ENCODE assay signal across 10 mouse cellular contexts in genomic region chr2:163437800-163438199, GRCm38 (mm10). TPM values are rescaled to one million over a fixed set of nuclear protein-coding genes. Genes with fewer than 3 reads are reported as not detected.
A peak's percentile ranks its signal among the peaks of the same experiment; 100 is the strongest.
DNase-seq lines count a peak whose midpoint lies in the region; ATAC-seq and TF ChIP-seq lines count a peak whose summit lies in the region.
"Had no signal": no experiment of that assay in that cellular context is flagged by ENCODE, and none has a peak within 500 bp of the region (broad histone marks: within the 10 kb centered on the region; RNA-seq: fewer than 3 reads in every experiment).

No protein-coding gene starts in this region.

- TF ChIP-seq CTCF in intestine, postnatal 0 days (IDR thresholded peaks at IDR 0.05; ENCODE audit: low read depth): no peak

- 51% methylated on average over 4 of the region's 4 CpGs for WGBS in intestine, embryonic 15.5 days
- 54% methylated on average over 4 of the region's 4 CpGs for WGBS in intestine, postnatal 0 days
- 39% methylated on average over 4 of the region's 4 CpGs for WGBS in embryonic facial prominence, embryonic 10.5 days
- 44% methylated on average over 4 of the region's 4 CpGs for WGBS in hindbrain, embryonic 11.5 days
- 35% methylated on average over 4 of the region's 4 CpGs for WGBS in neural tube, embryonic 14.5 days

- H3K4me1 ChIP-seq in intestine, embryonic 15.5 days (replicated peaks): peaks cover 14% of the 10 kb centered on the region; the same call in 1 of the 2 replicates
- H3K4me1 ChIP-seq in intestine, postnatal 0 days (replicated peaks; ENCODE audit: control insufficient read depth, insufficient read depth, low read length): no peaks in the 10 kb centered on the region
- H3K4me1 ChIP-seq in embryonic facial prominence, embryonic 10.5 days: peaks cover 25% of the 10 kb centered on the region
- 0 out of 2 replicates have a peak, but pooled peaks cover 2% of the 10 kb centered on the region for H3K4me1 ChIP-seq in hindbrain, embryonic 11.5 days (replicated peaks; ENCODE audit: control insufficient read depth, insufficient read depth, low read length)
- H3K4me1 ChIP-seq in neural tube, embryonic 14.5 days (ENCODE audit: control insufficient read depth, insufficient read depth, low read length): peaks cover 20% of the 10 kb centered on the region

- peak overlapping the region; percentile 40; the same call in 1 of the 2 replicates for H3K4me3 ChIP-seq in intestine, embryonic 15.5 days (replicated peaks)
- H3K4me3 ChIP-seq in intestine, postnatal 0 days (ENCODE audit: low read depth, low read length): no peak overlapping the region
- H3K4me3 ChIP-seq in embryonic facial prominence, embryonic 10.5 days: peak overlapping the region; percentile 61
- peak overlapping the region; percentile 61 for H3K4me3 ChIP-seq in hindbrain, embryonic 11.5 days (ENCODE audit: low read depth, low read length)
- H3K4me3 ChIP-seq in neural tube, embryonic 14.5 days (ENCODE audit: low read depth, low read length): peak overlapping the region; percentile 68

- H3K27ac ChIP-seq in intestine, embryonic 15.5 days: no peak overlapping the region
- H3K27ac ChIP-seq in intestine, postnatal 0 days (ENCODE audit: low read depth, low read length): no peak overlapping the region
- no peak overlapping the region for H3K27ac ChIP-seq in embryonic facial prominence, embryonic 10.5 days (replicated peaks)
- no peak overlapping the region for H3K27ac ChIP-seq in hindbrain, embryonic 11.5 days (ENCODE audit: low read depth, low read length)
- H3K27ac ChIP-seq in neural tube, embryonic 14.5 days (ENCODE audit: low read depth, low read length): peak overlapping the region; percentile 80; the same call in 1 of the 2 replicates

- no peaks in the 10 kb centered on the region for H3K9me3 ChIP-seq in intestine, embryonic 15.5 days
- H3K9me3 ChIP-seq in intestine, postnatal 0 days (ENCODE audit: control insufficient read depth): no peaks in the 10 kb centered on the region
- H3K9me3 ChIP-seq in embryonic facial prominence, embryonic 10.5 days: no peaks in the 10 kb centered on the region
- H3K9me3 ChIP-seq in hindbrain, embryonic 11.5 days (ENCODE audit: control insufficient read depth, low read length): no peaks in the 10 kb centered on the region
- H3K9me3 ChIP-seq in neural tube, embryonic 14.5 days (ENCODE audit: control insufficient read depth, low read length): no peaks in the 10 kb centered on the region

- H3K36me3 ChIP-seq in intestine, embryonic 15.5 days: no peaks in the 10 kb centered on the region
- no peaks in the 10 kb centered on the region for H3K36me3 ChIP-seq in intestine, postnatal 0 days (ENCODE audit: control insufficient read depth, insufficient read depth)
- H3K36me3 ChIP-seq in embryonic facial prominence, embryonic 10.5 days (replicated peaks): no peaks in the 10 kb centered on the region
- no peaks in the 10 kb centered on the region for H3K36me3 ChIP-seq in hindbrain, embryonic 11.5 days (ENCODE audit: control insufficient read depth, insufficient read depth, low read length)
- H3K36me3 ChIP-seq in neural tube, embryonic 14.5 days (ENCODE audit: control insufficient read depth, insufficient read depth, low read length): no peaks in the 10 kb centered on the region

- no peak for ATAC-seq in intestine, embryonic 15.5 days
- no peak for ATAC-seq in intestine, postnatal 0 days
- ATAC-seq in hindbrain, embryonic 11.5 days (ENCODE audit: low FRiP score): no peak
- no peak for ATAC-seq in neural tube, embryonic 14.5 days (ENCODE audit: low read depth)

- no peak overlapping the region for H3K4me2 ChIP-seq in intestine, embryonic 15.5 days (replicated peaks)
- H3K4me2 ChIP-seq in intestine, postnatal 0 days (replicated peaks; ENCODE audit: low read depth): no peak overlapping the region
- peak overlapping the region; percentile 67 for H3K4me2 ChIP-seq in hindbrain, embryonic 11.5 days (replicated peaks; ENCODE audit: low read depth, low read length)
- peak overlapping the region; percentile 59 for H3K4me2 ChIP-seq in neural tube, embryonic 14.5 days (ENCODE audit: low read depth, low read length)

- no peak for DNase-seq in embryonic facial prominence, embryonic 10.5 days (ENCODE audit: low spot score)
- no peak for DNase-seq in hindbrain, embryonic 11.5 days (ENCODE audit: low spot score)
- no peak for DNase-seq in Muller cell, postnatal 12 days (ENCODE audit: inconsistent ontology term)
- DNase-seq in adipocyte (ENCODE audit: low spot score): no peak
- DNase-seq: kidney, adult 9 months; lung, postnatal 36 days had no signal

- H3K9ac ChIP-seq in intestine, embryonic 15.5 days: no peak overlapping the region
- no peak overlapping the region for H3K9ac ChIP-seq in intestine, postnatal 0 days (ENCODE audit: low read depth, low read length)
- H3K9ac ChIP-seq in hindbrain, embryonic 11.5 days (ENCODE audit: low read depth, low read length): peak overlapping the region; percentile 76
- H3K9ac ChIP-seq in neural tube, embryonic 14.5 days (replicated peaks; ENCODE audit: low read depth, low read length): peak overlapping the region; percentile 93

- peaks cover 22% of the 10 kb centered on the region for H3K27me3 ChIP-seq in intestine, embryonic 15.5 days (replicated peaks)
- H3K27me3 ChIP-seq in intestine, postnatal 0 days (replicated peaks; ENCODE audit: control insufficient read depth, insufficient read depth, low read length): peaks cover 13% of the 10 kb centered on the region
- peaks cover 32% of the 10 kb centered on the region for H3K27me3 ChIP-seq in embryonic facial prominence, embryonic 10.5 days (replicated peaks; ENCODE audit: low read depth, poor library complexity, severe bottlenecking)
- H3K27me3 ChIP-seq in hindbrain, embryonic 11.5 days (ENCODE audit: control insufficient read depth, insufficient read depth, low read length): 0 out of 2 replicates have a peak, but pooled peaks cover 2% of the 10 kb centered on the region
- no peaks in the 10 kb centered on the region for H3K27me3 ChIP-seq in neural tube, embryonic 14.5 days (ENCODE audit: control insufficient read depth, insufficient read depth, low read length)

RNA-seq across cellular contexts. Expression of gene Gdap1l1, which starts 0.5 kb away (rescaled TPM):
- 5.9 and 6.1 TPM in 2 replicates for polyA plus RNA-seq in intestine, embryonic 15.5 days (2015; fragmentation: Nextera tagmentation; extraction: Ambion mirVana)
- polyA plus RNA-seq in intestine, postnatal 0 days (2015; fragmentation: Nextera tagmentation; extraction: Ambion mirVana): 2.3 and 2.4 TPM in 2 replicates
- 7.6 and 9.1 TPM in 2 replicates for polyA plus RNA-seq in embryonic facial prominence, embryonic 10.5 days (2016; fragmentation: Nextera tagmentation; extraction: Ambion mirVana)
- 47.4 and 52.9 TPM in 2 replicates for polyA plus RNA-seq in hindbrain, embryonic 11.5 days (2014; fragmentation: Nextera tagmentation; extraction: Ambion mirVana)
- polyA plus RNA-seq in neural tube, embryonic 14.5 days (2014; fragmentation: Nextera tagmentation; extraction: Ambion mirVana): 115 and 129 TPM in 2 replicates

RNA-seq across cellular contexts. Expression of gene Oser1, which starts 13.3 kb away (rescaled TPM):
- polyA plus RNA-seq in intestine, embryonic 15.5 days (2015; fragmentation: Nextera tagmentation; extraction: Ambion mirVana): 83.2 and 87.4 TPM in 2 replicates
- polyA plus RNA-seq in intestine, postnatal 0 days (2015; fragmentation: Nextera tagmentation; extraction: Ambion mirVana): 62.3 and 64.5 TPM in 2 replicates
- 94.0 and 99.5 TPM in 2 replicates for polyA plus RNA-seq in embryonic facial prominence, embryonic 10.5 days (2016; fragmentation: Nextera tagmentation; extraction: Ambion mirVana)
- polyA plus RNA-seq in hindbrain, embryonic 11.5 days (2014; fragmentation: Nextera tagmentation; extraction: Ambion mirVana): 88.7 and 92.1 TPM in 2 replicates
- polyA plus RNA-seq in neural tube, embryonic 14.5 days (2014; fragmentation: Nextera tagmentation; extraction: Ambion mirVana): 78.9 and 79.3 TPM in 2 replicates

RNA-seq across cellular contexts. Expression of gene Fitm2, which starts 34.6 kb away (rescaled TPM):
- polyA plus RNA-seq in intestine, embryonic 15.5 days (2015; fragmentation: Nextera tagmentation; extraction: Ambion mirVana): 10.4 and 10.8 TPM in 2 replicates
- polyA plus RNA-seq in intestine, postnatal 0 days (2015; fragmentation: Nextera tagmentation; extraction: Ambion mirVana): 5.3 and 5.5 TPM in 2 replicates
- polyA plus RNA-seq in embryonic facial prominence, embryonic 10.5 days (2016; fragmentation: Nextera tagmentation; extraction: Ambion mirVana): 9.4 and 10.5 TPM in 2 replicates
- 8.0 and 9.0 TPM in 2 replicates for polyA plus RNA-seq in hindbrain, embryonic 11.5 days (2014; fragmentation: Nextera tagmentation; extraction: Ambion mirVana)
- polyA plus RNA-seq in neural tube, embryonic 14.5 days (2014; fragmentation: Nextera tagmentation; extraction: Ambion mirVana): 16.2 and 18.8 TPM in 2 replicates

RNA-seq across cellular contexts. Expression of gene Jph2, which starts 40.0 kb away (rescaled TPM):
- polyA plus RNA-seq in intestine, embryonic 15.5 days (2015; fragmentation: Nextera tagmentation; extraction: Ambion mirVana): 8.5 and 9.8 TPM in 2 replicates
- polyA plus RNA-seq in intestine, postnatal 0 days (2015; fragmentation: Nextera tagmentation; extraction: Ambion mirVana): 9.8 and 10.0 TPM in 2 replicates
- polyA plus RNA-seq in embryonic facial prominence, embryonic 10.5 days (2016; fragmentation: Nextera tagmentation; extraction: Ambion mirVana): 0.52 and 0.83 TPM in 2 replicates
- polyA plus RNA-seq in hindbrain, embryonic 11.5 days (2014; fragmentation: Nextera tagmentation; extraction: Ambion mirVana): 0.32 and 0.43 TPM in 2 replicates
- 0.20 and 0.21 TPM in 2 replicates for polyA plus RNA-seq in neural tube, embryonic 14.5 days (2014; fragmentation: Nextera tagmentation; extraction: Ambion mirVana)

RNA-seq across cellular contexts. Expression of gene R3hdml, which starts 54.3 kb away (rescaled TPM):
- polyA plus RNA-seq in intestine, embryonic 15.5 days (2015; fragmentation: Nextera tagmentation; extraction: Ambion mirVana): 0.35 and 0.39 TPM in 2 replicates
- polyA plus RNA-seq in intestine, postnatal 0 days (2015; fragmentation: Nextera tagmentation; extraction: Ambion mirVana): 0.37 and 0.46 TPM in 2 replicates
- polyA plus RNA-seq in embryonic facial prominence, embryonic 10.5 days (2016; fragmentation: Nextera tagmentation; extraction: Ambion mirVana): not detected in 2 replicates
- 0.15 TPM in 1 of 2 replicates, not detected in the other for polyA plus RNA-seq in hindbrain, embryonic 11.5 days (2014; fragmentation: Nextera tagmentation; extraction: Ambion mirVana)
- polyA plus RNA-seq in neural tube, embryonic 14.5 days (2014; fragmentation: Nextera tagmentation; extraction: Ambion mirVana): 0.19 TPM in 1 of 2 replicates, not detected in the other
- polyA plus RNA-seq: limb, embryonic 11.5 days had no signal

Comparison
In these comparisons a context has a peak if more than half of its experiments do, and no peak if none do; other contexts are left out.
1. H3K4me2 ChIP-seq: peak in hindbrain, embryonic 11.5 days (single experiment) and neural tube, embryonic 14.5 days (single experiment); none in intestine, embryonic 15.5 days (single experiment) and intestine, postnatal 0 days (single experiment).
2. H3K9ac ChIP-seq: peak in hindbrain, embryonic 11.5 days (single experiment) and neural tube, embryonic 14.5 days (single experiment); none in intestine, embryonic 15.5 days (single experiment) and intestine, postnatal 0 days (single experiment).